ENCODE assay signal across 7 mouse cellular contexts in the genomic region with DNA sequence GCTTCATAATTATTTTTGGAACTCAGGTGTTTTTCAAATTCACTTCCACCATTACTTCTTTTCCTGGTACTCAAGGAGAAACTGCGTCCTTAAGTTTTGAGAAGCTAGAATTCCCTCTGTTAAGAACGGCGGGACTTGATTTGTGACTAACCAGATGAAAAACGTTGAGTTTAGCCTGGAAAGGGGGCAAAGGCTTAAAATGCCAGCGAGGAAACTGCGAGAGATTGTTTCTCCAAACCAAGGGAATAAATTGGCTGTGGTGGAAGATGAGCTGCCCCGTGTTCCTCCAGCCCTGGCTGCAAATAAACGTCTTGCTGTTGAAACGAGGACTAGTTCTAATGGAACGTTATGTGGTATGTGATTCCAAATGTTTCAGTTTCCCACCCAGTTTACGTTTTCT. TPM values are rescaled to one million over a fixed set of nuclear protein-coding genes. Genes with fewer than 3 reads are reported as not detected.
DNase-seq lines count a peak whose midpoint lies in the region; ATAC-seq lines count a peak whose summit lies in the region.

No protein-coding gene starts in this region.

- 2% methylated on average over 11 of the region's 11 CpGs for WGBS in embryonic facial prominence, embryonic 15.5 days
- 8% methylated on average over 11 of the region's 11 CpGs for WGBS in limb, embryonic 12.5 days
- 3% methylated on average over 11 of the region's 11 CpGs for WGBS in stomach, embryonic 15.5 days

- H3K4me2 ChIP-seq in embryonic facial prominence, embryonic 15.5 days (replicated peaks), result peak overlapping the region; percentile 79
- H3K4me2 ChIP-seq in limb, embryonic 12.5 days, result peak overlapping the region; percentile 92
- H3K4me2 ChIP-seq in stomach, embryonic 15.5 days, result peak overlapping the region; percentile 85

- H3K27ac ChIP-seq in embryonic facial prominence, embryonic 15.5 days (replicated peaks), result no peak overlapping the region; the same call in 1 of the 2 replicates
- no peak overlapping the region for H3K27ac ChIP-seq in limb, embryonic 12.5 days
- no peak overlapping the region for H3K27ac ChIP-seq in stomach, embryonic 15.5 days

- no peaks in the 10 kb centered on the region for H3K9me3 ChIP-seq in megakaryocyte, embryonic 14.5 days
- H3K9me3 ChIP-seq in embryonic facial prominence, embryonic 15.5 days (replicated peaks), result no peaks in the 10 kb centered on the region
- H3K9me3 ChIP-seq in limb, embryonic 12.5 days, result no peaks in the 10 kb centered on the region
- H3K9me3 ChIP-seq in stomach, embryonic 15.5 days, result no peaks in the 10 kb centered on the region

- peak overlapping the region; percentile 48 for H3K9ac ChIP-seq in embryonic facial prominence, embryonic 15.5 days
- H3K9ac ChIP-seq in limb, embryonic 12.5 days (replicated peaks), result peak overlapping the region; percentile 61
- peak overlapping the region; percentile 50 for H3K9ac ChIP-seq in stomach, embryonic 15.5 days

- no peaks in the 10 kb centered on the region for H3K27me3 ChIP-seq in megakaryocyte, embryonic 14.5 days (replicated peaks)
- no peaks in the 10 kb centered on the region for H3K27me3 ChIP-seq in embryonic facial prominence, embryonic 15.5 days
- H3K27me3 ChIP-seq in limb, embryonic 12.5 days, result no peaks in the 10 kb centered on the region
- H3K27me3 ChIP-seq in stomach, embryonic 15.5 days (replicated peaks), result no peaks in the 10 kb centered on the region

- ATAC-seq in megakaryocyte, adult 5-6 weeks (ENCODE audit: poor library complexity, severe bottlenecking), result no peak
- ATAC-seq in embryonic facial prominence, embryonic 15.5 days (ENCODE audit: insufficient number of reproducible peaks, low FRiP score, low TSS enrichment, low read depth), result no peak
- ATAC-seq in limb, embryonic 12.5 days (ENCODE audit: insufficient number of reproducible peaks, insufficient read depth, low FRiP score, low TSS enrichment, low read depth), result no peak
- no peak for ATAC-seq in stomach, embryonic 15.5 days (ENCODE audit: insufficient read depth, low FRiP score, low read depth)

- H3K4me1 ChIP-seq in megakaryocyte, embryonic 14.5 days, result peaks cover 23% of the 10 kb centered on the region
- peaks cover 17% of the 10 kb centered on the region for H3K4me1 ChIP-seq in embryonic facial prominence, embryonic 15.5 days
- peaks cover 26% of the 10 kb centered on the region for H3K4me1 ChIP-seq in limb, embryonic 12.5 days (replicated peaks)
- peaks cover 11% of the 10 kb centered on the region; the same call in 1 of the 2 replicates for H3K4me1 ChIP-seq in stomach, embryonic 15.5 days

- H3K36me3 ChIP-seq in megakaryocyte, embryonic 14.5 days (replicated peaks; ENCODE audit: low read length), result peaks cover 44% of the 10 kb centered on the region
- H3K36me3 ChIP-seq in embryonic facial prominence, embryonic 15.5 days, result peaks cover 28% of the 10 kb centered on the region
- H3K36me3 ChIP-seq in limb, embryonic 12.5 days, result peaks cover 38% of the 10 kb centered on the region
- H3K36me3 ChIP-seq in stomach, embryonic 15.5 days, result peaks cover 24% of the 10 kb centered on the region

- no peak for DNase-seq in frontal cortex, postnatal 10 days (ENCODE audit: low spot score in 2 of 2)
- no peak for DNase-seq in left cerebral cortex, postnatal 25 days (ENCODE audit: low spot score in 2 of 2)

- peak overlapping the region; percentile 98 for H3K4me3 ChIP-seq in megakaryocyte, embryonic 14.5 days (replicated peaks)
- H3K4me3 ChIP-seq in embryonic facial prominence, embryonic 15.5 days (replicated peaks), result peak overlapping the region; percentile 92
- peak overlapping the region; percentile 93 for H3K4me3 ChIP-seq in limb, embryonic 12.5 days (replicated peaks)
- H3K4me3 ChIP-seq in stomach, embryonic 15.5 days (replicated peaks), result peak overlapping the region; percentile 98

- intact Hi-C loops in left cerebral cortex, postnatal 25 days (cut with DNase I), result no loop called here

RNA-seq across cellular contexts. Expression of a gene that starts 1.0 kb away (rescaled TPM):
- 0.03 TPM in 1 of 2 replicates, not detected in the other for polyA plus RNA-seq in megakaryocyte, embryonic 14.5 days (2012; ENCODE audit: insufficient read depth, low replicate concordance)
- total RNA-seq in megakaryocyte, adult 5-6 weeks (2015), result 12.2 and 12.9 TPM in 2 replicates
- total RNA-seq in megakaryocyte, adult 5-6 weeks (2017), result 7.5 and 8.3 TPM in 2 replicates
- polyA plus RNA-seq in embryonic facial prominence, embryonic 15.5 days (2015; fragmentation: Nextera tagmentation; extraction: Ambion mirVana), result 13.3 and 15.7 TPM in 2 replicates
- 16.6 and 19.0 TPM in 2 replicates for polyA plus RNA-seq in limb, embryonic 12.5 days (2016; fragmentation: Nextera tagmentation; extraction: Ambion mirVana)
- polyA plus RNA-seq in stomach, embryonic 15.5 days (2015; fragmentation: Nextera tagmentation; extraction: Ambion mirVana), result 10.3 and 13.0 TPM in 2 replicates
- 1 to 10 TPM; 5.2 TPM for total RNA-seq in left cerebral cortex, postnatal 25 days (2021)

RNA-seq across cellular contexts. Expression of a gene that starts 1.2 kb away (rescaled TPM):
- 2.8 and 7.9 TPM in 2 replicates for polyA plus RNA-seq in megakaryocyte, embryonic 14.5 days (2012; ENCODE audit: insufficient read depth, low replicate concordance)
- total RNA-seq in megakaryocyte, adult 5-6 weeks (2015), result 26.7 and 29.0 TPM in 2 replicates
- 21.3 and 22.4 TPM in 2 replicates for total RNA-seq in megakaryocyte, adult 5-6 weeks (2017)
- polyA plus RNA-seq in embryonic facial prominence, embryonic 15.5 days (2015; fragmentation: Nextera tagmentation; extraction: Ambion mirVana), result 69.1 and 71.4 TPM in 2 replicates
- polyA plus RNA-seq in limb, embryonic 12.5 days (2016; fragmentation: Nextera tagmentation; extraction: Ambion mirVana), result 76.3 and 77.8 TPM in 2 replicates
- polyA plus RNA-seq in stomach, embryonic 15.5 days (2015; fragmentation: Nextera tagmentation; extraction: Ambion mirVana), result 86.0 and 92.5 TPM in 2 replicates
- 10 to 100 TPM; 58.0 to 62.5 TPM for total RNA-seq in left cerebral cortex, postnatal 25 days (2021)

RNA-seq across cellular contexts. Expression of a gene that starts 26.5 kb away (rescaled TPM):
- not detected in 2 replicates for polyA plus RNA-seq in megakaryocyte, embryonic 14.5 days (2012; ENCODE audit: insufficient read depth, low replicate concordance)
- total RNA-seq in megakaryocyte, adult 5-6 weeks (2015), result not detected in 2 replicates
- not detected in 2 replicates for total RNA-seq in megakaryocyte, adult 5-6 weeks (2017)
- 0.93 and 1.6 TPM in 2 replicates for polyA plus RNA-seq in embryonic facial prominence, embryonic 15.5 days (2015; fragmentation: Nextera tagmentation; extraction: Ambion mirVana)
- polyA plus RNA-seq in limb, embryonic 12.5 days (2016; fragmentation: Nextera tagmentation; extraction: Ambion mirVana), result not detected in 2 replicates
- 0.33 TPM in 1 of 2 replicates, not detected in the other for polyA plus RNA-seq in stomach, embryonic 15.5 days (2015; fragmentation: Nextera tagmentation; extraction: Ambion mirVana)
- total RNA-seq in left cerebral cortex, postnatal 25 days (2021), result not detected

Comparison
In these comparisons a context has a peak if more than half of its experiments do, and no peak if none do; other contexts are left out.
1. RNA of a gene that starts 1.0 kb away (polyA plus RNA-seq): 16.6 to 19.0 TPM in limb, embryonic 12.5 days, 13.3 to 15.7 TPM in embryonic facial prominence, embryonic 15.5 days and 10.3 to 13.0 TPM in stomach, embryonic 15.5 days; 0.03 TPM in megakaryocyte, embryonic 14.5 days; every median in the first group is over 10 times any median in the second.
2. Peak in every context shown above with its lines, with median percentiles within 50 percentile points of each other: H3K4me3 ChIP-seq, H3K4me2 ChIP-seq and H3K9ac ChIP-seq.